Mouse (Mus musculus) ES-E14 (cell line): ENCODE measurements around the gene Ttc34.

ENCODE experiments used
- CHD2 ChIP-seq: IDR thresholded peaks from 2 replicates; pipeline ENCODE4 v1.6.1; 2014; ENCODE audit warnings: mild to moderate bottlenecking, low read depth, low read length, inconsistent platforms
- HCFC1 ChIP-seq: IDR thresholded peaks from 2 replicates; pipeline ENCODE4 v1.6.1; 2012; ENCODE audit warnings: low read length, inconsistent platforms, borderline replicate concordance; ENCODE audit not compliant: insufficient read depth
- MAFK ChIP-seq: IDR thresholded peaks from 2 replicates; pipeline ENCODE4 v1.6.1; 2014; ENCODE audit warnings: mild to moderate bottlenecking, low read depth, low read length, inconsistent platforms; ENCODE audit not compliant: insufficient read depth
- ZNF384 ChIP-seq: IDR thresholded peaks from 2 replicates; pipeline ENCODE4 v1.6.1; 2012; ENCODE audit warnings: low read depth, low read length, inconsistent platforms

DNA sequence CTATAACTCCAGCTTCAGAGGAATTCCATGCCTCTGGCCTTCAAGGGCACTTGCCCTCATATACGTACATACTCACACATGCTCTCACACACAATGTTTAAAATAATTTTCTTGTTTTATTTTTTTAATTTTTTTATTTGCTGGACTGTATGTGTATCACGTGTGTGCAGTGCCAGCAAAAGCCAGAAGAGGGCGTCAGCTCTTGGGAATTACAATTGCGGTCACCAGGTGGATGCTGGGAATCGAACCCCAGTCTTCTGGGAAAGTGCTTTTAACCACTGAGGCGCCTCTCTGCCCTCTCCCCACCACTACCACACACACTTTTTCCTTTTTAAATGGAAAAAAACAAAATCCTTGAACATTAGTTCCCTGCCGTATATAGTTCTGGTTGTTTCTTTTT is 19.6 kb downstream of the Ttc34 start:
- no peak for TF ChIP-seq HCFC1
- no peak for TF ChIP-seq MAFK
- TF ChIP-seq ZNF384: no peak
- TF ChIP-seq CHD2: no peak
